Mouse (Mus musculus) E14TG2a.4 (cell line): ENCODE results near the gene Atf4.

Source experiments
- CTCF ChIP-seq: conservative IDR thresholded peaks from 2 replicates; pipeline ENCODE4 v1.5.1; 2014; ENCODE audit warnings: low read length
- NANOG ChIP-seq: IDR thresholded peaks from 2 replicates; pipeline ENCODE4 v1.6.1; 2014; ENCODE audit warnings: borderline replicate concordance, low read length, mixed read lengths
- POU5F1 ChIP-seq: IDR thresholded peaks from 2 replicates; pipeline ENCODE4 v1.6.1; 2014; ENCODE audit warnings: low read length, borderline replicate concordance

DNA sequence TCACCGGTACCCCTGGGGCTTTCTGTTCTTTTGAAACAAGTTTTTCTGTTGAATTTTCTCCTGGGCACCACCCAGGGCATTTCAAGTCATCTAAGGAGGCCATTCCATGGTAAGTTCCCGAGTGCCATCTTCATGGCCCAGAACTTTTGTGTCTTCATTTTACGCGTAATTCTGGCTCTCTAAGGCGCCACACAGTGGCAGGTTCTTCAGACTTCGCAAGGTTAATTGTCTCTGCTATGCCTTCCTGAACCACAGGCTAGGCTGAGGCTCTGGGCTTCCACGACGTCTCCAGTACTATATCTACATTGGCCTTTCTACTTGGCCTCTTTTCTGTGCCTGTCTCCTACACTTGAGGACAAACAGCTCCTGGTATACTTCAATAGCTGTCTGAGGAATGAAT lies 34.0 kb upstream of the Atf4 start:
- TF ChIP-seq CTCF (0 out of 2 replicates have a peak, but pooled peaks have one; percentile 14), POU5F1 (no peak), NANOG (no peak)
